Mouse (Mus musculus) small intestine, adult 2 months (tissue): ENCODE data around the gene Speer4e. TPM values are rescaled to one million over a fixed set of nuclear protein-coding genes. Genes with fewer than 3 reads are reported as not detected.
"Not testable (repeated sequence)": the region's sequence is repeated elsewhere in the genome, so short reads cannot be mapped to it uniquely, and the experiment has no call there.

Experiments used
- H3K27ac ChIP-seq: fragments of 200-500 bp; 2 replicates; pipeline ENCODE4 v1.5.1; 2012; ENCODE audit warnings: low read depth, low read length, control low read depth, inconsistent platforms; ENCODE audit not compliant: insufficient read depth
- H3K27me3 ChIP-seq: fragments of 200-500 bp; 2 replicates; pipeline ENCODE4 v1.6.1; 2012; ENCODE audit warnings: mild to moderate bottlenecking, moderate library complexity, low read length, inconsistent platforms; ENCODE audit not compliant: control insufficient read depth, insufficient read depth
- H3K36me3 ChIP-seq: fragments of 200-500 bp; 2 replicates; pipeline ENCODE4 v1.6.1; 2012; ENCODE audit warnings: mild to moderate bottlenecking, low read length, control low read depth, inconsistent platforms; ENCODE audit not compliant: control insufficient read depth, insufficient read depth
- H3K4me1 ChIP-seq: fragments of 200-500 bp; 2 replicates; pipeline ENCODE4 v1.6.1; 2012; ENCODE audit warnings: low read length, inconsistent platforms, mixed read lengths; ENCODE audit not compliant: control insufficient read depth, insufficient read depth, insufficient read length
- H3K4me3 ChIP-seq: fragments of 200-500 bp; 2 replicates; pipeline ENCODE4 v1.5.1; 2012; ENCODE audit warnings: low read depth, mild to moderate bottlenecking, control low read depth, inconsistent platforms, low read length, moderate library complexity
- WGBS: fragments of 180-500 bp; shearing (Covaris S2); methylation state at CpG from one replicate; pipeline ENCODE4 v1.1.7; 2018; 5-methylcytosine and 5-hydroxymethylcytosine counted together
- polyA plus RNA-seq: library from polyadenylated mRNA; depleted of rRNA; stranded (reverse); fragments of >200 nt; gene quantifications from 2 replicates; pipeline ENCODE4 v1.2.3, GENCODE M21; 2012

Speer4e gene
- polyA plus RNA-seq, 1 experiment: not detected

DNA sequence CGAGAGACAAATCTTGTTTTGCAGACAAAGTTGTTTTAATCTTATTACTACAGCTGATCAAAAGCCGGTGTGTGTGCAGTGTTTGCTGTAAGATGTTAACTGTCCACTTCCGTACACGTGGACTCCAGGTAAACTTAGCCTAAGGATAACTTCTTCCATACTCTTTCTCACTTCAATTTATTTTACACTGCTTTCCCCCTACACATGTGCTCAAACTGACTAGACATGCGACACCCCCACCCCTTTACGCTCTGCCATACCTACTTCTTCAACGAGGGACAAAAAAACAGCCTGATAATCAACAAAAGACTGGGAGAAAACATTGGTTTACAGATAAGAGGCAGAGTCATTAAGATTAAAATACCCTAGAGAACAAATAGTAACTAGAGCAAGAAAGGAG is 13.6 kb upstream of the Speer4e start:
- not testable (repeated sequence) for H3K4me3 ChIP-seq, H3K27ac ChIP-seq, H3K27me3 ChIP-seq, H3K4me1 ChIP-seq, H3K36me3 ChIP-seq
- WGBS: 56% methylated on average over 7 of the region's 7 CpGs

- H3K27ac ChIP-seq, H3K36me3 ChIP-seq, H3K27me3 ChIP-seq, H3K4me3 ChIP-seq, H3K4me1 ChIP-seq: not testable (repeated sequence)
- 54% methylated on average over 4 of the region's 4 CpGs for WGBS
These were observed 9.4 kb upstream of the Speer4e start for GRCm38 (mm10) chr5:14947482-14948198.

- WGBS: 33% methylated on average over 4 of the region's 4 CpGs
- H3K4me3 ChIP-seq, H3K27ac ChIP-seq, H3K4me1 ChIP-seq, H3K36me3 ChIP-seq, H3K27me3 ChIP-seq: not testable (repeated sequence)
These were observed 7.3 kb upstream of the Speer4e start for GRCm38 (mm10) chr5:14945524-14945923.

GRCm38 (mm10) chr5:14941043-14941442 is 2.8 kb upstream of the Speer4e start:
- not testable (repeated sequence) for H3K4me3 ChIP-seq, H3K27me3 ChIP-seq, H3K27ac ChIP-seq, H3K4me1 ChIP-seq, H3K36me3 ChIP-seq
- 88% methylated on average over 1 of the region's 1 CpGs for WGBS

DNA sequence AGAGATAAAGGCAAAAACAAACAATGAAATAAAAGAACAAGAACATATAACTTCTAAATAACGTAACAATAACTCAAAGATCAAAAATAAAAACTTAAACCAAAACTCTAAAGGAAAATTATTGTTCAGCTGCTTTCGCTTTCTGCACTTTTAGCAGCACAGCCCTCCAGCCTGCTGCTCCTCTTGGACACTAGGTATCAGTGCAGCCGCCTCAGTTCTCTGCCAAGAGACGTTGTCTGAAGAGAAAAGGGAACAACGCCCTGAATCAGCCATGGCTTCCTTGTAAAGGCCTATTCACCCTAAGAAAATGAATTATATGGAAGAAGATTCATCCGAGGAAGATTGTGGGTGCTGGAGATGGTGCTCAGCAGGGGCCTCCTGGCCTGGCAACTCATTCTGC is 4.5 kb downstream of the Speer4e start:
- WGBS: 70% methylated on average over 5 of the region's 6 CpGs
- not testable (repeated sequence) for H3K27ac ChIP-seq

GRCm38 (mm10) chr5:14927047-14927446 is 11.2 kb downstream of the Speer4e start:
- H3K27me3 ChIP-seq: not testable (repeated sequence)

More for the DNA sequence above, 4.5 kb downstream of the Speer4e start:
- H3K4me1 ChIP-seq, H3K27me3 ChIP-seq, H3K36me3 ChIP-seq, H3K4me3 ChIP-seq: not testable (repeated sequence)

DNA sequence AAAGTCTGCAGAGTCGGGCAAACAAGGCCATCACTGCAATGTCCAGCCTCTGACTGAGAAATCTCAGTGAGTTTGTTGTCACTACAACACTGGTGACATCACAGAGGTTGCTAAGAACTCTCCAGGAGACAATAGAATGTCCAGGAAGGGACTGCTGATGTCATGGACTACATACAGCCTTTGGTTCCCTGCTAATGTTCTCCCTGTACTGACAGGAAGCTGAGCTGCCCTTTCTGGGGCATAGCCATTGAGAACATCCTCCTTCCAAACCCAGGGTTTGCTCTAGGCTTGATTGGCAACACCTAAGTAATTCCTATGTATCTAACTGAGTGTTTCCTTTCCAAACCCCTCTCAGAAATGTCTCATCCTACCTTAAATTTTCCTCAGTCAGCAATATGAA is 23.4 kb downstream of the Speer4e start, which contains the start of gene Gm9758:
Gm9758 (minus strand) TSS at position 101 of the 400 bp plus-strand sequence.
- H3K4me3 ChIP-seq, H3K4me1 ChIP-seq, H3K27ac ChIP-seq, H3K27me3 ChIP-seq, H3K36me3 ChIP-seq: not testable (repeated sequence)
- 36% methylated on average over 1 of the region's 1 CpGs for WGBS

More at GRCm38 (mm10) chr5:14927047-14927446, 11.2 kb downstream of the Speer4e start:
- H3K36me3 ChIP-seq, H3K4me3 ChIP-seq, H3K4me1 ChIP-seq, H3K27ac ChIP-seq: not testable (repeated sequence)
- WGBS: 33% methylated on average over 4 of the region's 4 CpGs

DNA sequence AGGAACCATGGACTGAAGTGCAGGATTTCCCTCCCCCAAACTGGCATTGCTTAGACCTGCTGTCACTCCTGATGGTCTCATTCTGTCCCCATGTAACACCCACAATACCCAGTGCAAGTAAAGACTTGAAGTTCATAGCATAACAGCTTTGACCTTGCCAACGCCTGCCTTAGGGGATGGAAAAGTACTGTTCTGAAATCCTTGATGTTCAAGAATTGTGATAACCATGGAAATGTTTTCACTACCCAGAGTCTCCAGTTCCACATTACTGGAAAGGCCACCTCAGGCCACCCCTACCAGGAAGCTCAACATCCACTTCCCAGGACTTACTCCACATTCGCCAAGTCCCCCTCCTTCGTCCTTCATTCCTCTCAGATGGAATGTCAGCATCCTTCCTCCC is 23.9 kb downstream of the Speer4e start:
- not testable (repeated sequence) for H3K36me3 ChIP-seq, H3K4me1 ChIP-seq
- 69% methylated on average over 2 of the region's 3 CpGs for WGBS

DNA sequence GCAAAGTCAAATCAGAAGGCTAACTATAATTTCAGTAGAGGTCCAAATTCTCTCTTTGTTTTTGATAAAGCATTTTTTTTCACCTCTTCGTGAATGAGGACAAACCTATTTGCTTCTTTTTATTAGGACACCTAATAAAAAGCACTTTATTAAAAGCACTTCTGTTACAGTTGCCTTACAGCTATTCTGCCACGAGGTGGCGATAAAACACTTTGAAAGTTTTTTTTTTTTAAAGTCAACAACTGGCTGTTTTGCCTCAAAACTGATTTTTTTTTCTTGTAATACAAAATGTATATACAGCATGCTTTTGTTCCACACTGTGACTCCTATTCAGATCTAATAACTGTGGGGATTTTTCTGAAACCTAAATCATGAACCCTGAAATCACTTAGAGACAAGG is 34.7 kb downstream of the Speer4e start:
- not testable (repeated sequence) for H3K27me3 ChIP-seq, H3K27ac ChIP-seq, H3K4me1 ChIP-seq, H3K4me3 ChIP-seq, H3K36me3 ChIP-seq
- 18% methylated on average over 3 of the region's 3 CpGs for WGBS

More for the DNA sequence above, 23.9 kb downstream of the Speer4e start:
- not testable (repeated sequence) for H3K4me3 ChIP-seq, H3K27me3 ChIP-seq, H3K27ac ChIP-seq
